Mouse (Mus musculus) forebrain, postnatal 0 days (tissue): Measurements from ENCODE around the gene Synj2. TPM values are rescaled to one million over a fixed set of nuclear protein-coding genes. Genes with fewer than 3 reads are reported as not detected.

ENCODE experiments used
- ATAC-seq: fragments of 200-750 bp; cut with Nextera tagmentation; 2 replicates; pipeline ENCODE4 v1.8.0; 2017; ENCODE audit warnings: mild to moderate bottlenecking, moderate library complexity
- DNase-seq: peaks from one replicate; pipeline ENCODE4 v3.0.0-alpha.2; 2015
- H3K27ac ChIP-seq: fragments of 300-500 bp; sonication (generic); 2 replicates; pipeline ENCODE4 v1.5.1; 2014; ENCODE audit warnings: low read depth, mild to moderate bottlenecking, antibody characterized with exemption, low read length, moderate library complexity, mixed read lengths
- H3K27me3 ChIP-seq: fragments of 300-500 bp; sonication (generic); 2 replicates; pipeline ENCODE4 v1.6.1; 2014; ENCODE audit warnings: mild to moderate bottlenecking, low read length, mixed read lengths; ENCODE audit not compliant: insufficient read depth
- H3K36me3 ChIP-seq: fragments of 300-500 bp; sonication (generic); 2 replicates; pipeline ENCODE4 v1.6.1; 2014; ENCODE audit warnings: mild to moderate bottlenecking, moderate library complexity; ENCODE audit not compliant: insufficient read depth
- H3K4me1 ChIP-seq: fragments of 300-500 bp; sonication (generic); 2 replicates; pipeline ENCODE4 v1.6.1; 2014; ENCODE audit warnings: antibody characterized with exemption; ENCODE audit not compliant: insufficient read depth
- H3K4me2 ChIP-seq: fragments of 300-500 bp; sonication (generic); 2 replicates; pipeline ENCODE4 v1.6.1; 2014; ENCODE audit warnings: low read depth, mild to moderate bottlenecking, moderate library complexity
- H3K4me3 ChIP-seq: fragments of 300-500 bp; sonication (generic); 2 replicates; pipeline ENCODE4 v1.5.1; 2014; ENCODE audit warnings: low read depth, low read length, mixed read lengths
- H3K9ac ChIP-seq: fragments of 300-500 bp; sonication (generic); 2 replicates; pipeline ENCODE4 v1.6.1; 2014; ENCODE audit warnings: mild to moderate bottlenecking
- H3K9me3 ChIP-seq: fragments of 300-500 bp; sonication (generic); 2 replicates; pipeline ENCODE4 v1.6.1; 2016; ENCODE audit warnings: low read length
- CTCF ChIP-seq: sonication (generic); IDR thresholded peaks from 2 replicates; pipeline ENCODE4 v1.5.1; 2016; ENCODE audit warnings: antibody characterized with exemption, control low read depth, low read depth
- WGBS: fragments of 180-500 bp; shearing (Covaris S2); extraction: QIAGEN DNeasy Blood & Tissue Kit; methylation state at CpG from one replicate; pipeline ENCODE4 v1.1.7; 2014; 5-methylcytosine and 5-hydroxymethylcytosine counted together
- polyA plus RNA-seq: library from polyadenylated mRNA; unstranded; fragments of >200 nt; fragmentation: Nextera tagmentation; extraction: Ambion mirVana; gene quantifications from 2 replicates; pipeline ENCODE4 v1.2.1, GENCODE M21; 2015
- total RNA-seq: library from RNA; depleted of rRNA; stranded (reverse); fragments of >200 nt; gene quantifications from 2 replicates; pipeline ENCODE4 v1.2.3, GENCODE M21; 2014

The Synj2 gene
- total and polyA plus RNA-seq, 2 experiments from 2014 or later, result 3.6 to 6.8 TPM

DNA sequence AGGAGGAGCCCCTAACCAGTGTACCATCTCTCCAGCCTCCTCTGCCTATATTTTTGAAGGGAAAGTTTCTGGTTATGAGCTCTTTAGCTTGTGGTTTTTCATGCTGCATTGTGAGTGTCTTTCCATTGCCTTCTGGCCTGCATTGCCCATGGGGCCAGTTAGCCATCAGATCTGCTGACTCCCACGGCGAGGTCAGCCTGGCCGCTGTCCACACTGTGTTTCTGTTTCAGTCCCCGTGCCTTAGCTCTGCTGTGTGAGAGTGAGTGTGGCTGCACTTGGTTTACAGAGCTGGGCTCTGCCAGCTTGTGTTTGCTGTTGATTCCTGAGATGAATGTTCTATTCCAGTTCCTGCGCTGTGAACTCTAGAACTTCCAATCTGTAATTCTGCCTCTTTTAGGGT lies 26.9 kb upstream of the Synj2 start:
- Histone ChIP-seq H3K27me3 (no peaks in the 10 kb centered on the region), H3K4me3 (no peak overlapping the region), H3K9ac (no peak overlapping the region), H3K27ac (no peak overlapping the region), H3K9me3 (no peaks in the 10 kb centered on the region), H3K36me3 (no peaks in the 10 kb centered on the region), H3K4me1 (no peaks in the 10 kb centered on the region), H3K4me2 (no peak overlapping the region)
- no peak for TF ChIP-seq CTCF
- DNase-seq, result no peak
- WGBS, result 89% methylated on average over 5 of the region's 5 CpGs
- no peak for ATAC-seq

- WGBS, result 94% methylated on average over 8 of the region's 8 CpGs
- no peaks in the 10 kb centered on the region for H3K36me3 ChIP-seq
- no peak for DNase-seq
- no peak overlapping the region for H3K4me3 ChIP-seq
- H3K9ac ChIP-seq, result no peak overlapping the region
- no peaks in the 10 kb centered on the region for H3K4me1 ChIP-seq
- H3K27ac ChIP-seq, result no peak overlapping the region
- H3K4me2 ChIP-seq, result no peak overlapping the region
- TF ChIP-seq CTCF, result no peak
- no peak for ATAC-seq
- no peaks in the 10 kb centered on the region for H3K9me3 ChIP-seq
- H3K27me3 ChIP-seq, result no peaks in the 10 kb centered on the region
Observed at GRCm38 (mm10) chr17:5921954-5922353, 19.1 kb upstream of the Synj2 start.

DNA sequence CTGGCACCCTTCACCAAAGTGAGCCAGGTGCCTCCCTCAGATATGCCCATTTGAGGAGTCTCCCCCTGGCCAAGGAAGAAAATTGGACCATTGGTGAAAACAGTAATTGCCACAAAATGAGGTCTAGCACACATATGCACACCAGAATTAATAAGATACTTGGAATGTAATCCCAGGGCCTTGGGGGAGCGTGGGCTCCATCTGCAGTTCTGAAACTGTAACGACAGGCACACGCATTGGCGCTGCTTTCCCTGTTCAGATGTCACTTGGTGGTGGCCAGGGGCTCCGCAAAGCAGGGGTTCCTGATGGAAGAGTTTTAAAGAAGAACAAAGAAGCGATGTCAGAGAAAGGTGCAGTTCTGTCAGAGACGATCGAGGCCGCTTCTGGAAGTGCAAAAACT lies 17.8 kb upstream of the Synj2 start:
- peak; percentile 68 for DNase-seq
- WGBS, result 66% methylated on average over 9 of the region's 9 CpGs
- no peaks in the 10 kb centered on the region for H3K27me3 ChIP-seq
- no peak overlapping the region for H3K4me2 ChIP-seq
- no peaks in the 10 kb centered on the region for H3K9me3 ChIP-seq
- H3K4me3 ChIP-seq, result no peak overlapping the region
- ATAC-seq, result peak; percentile 69; the same call in 1 of the 2 replicates
- H3K9ac ChIP-seq, result no peak overlapping the region
- H3K36me3 ChIP-seq, result no peaks in the 10 kb centered on the region
- H3K4me1 ChIP-seq, result no peaks in the 10 kb centered on the region
- TF ChIP-seq CTCF, result peak; percentile 75
- no peak overlapping the region for H3K27ac ChIP-seq

GRCm38 (mm10) chr17:5924238-5924637 lies 16.8 kb upstream of the Synj2 start:
- Histone ChIP-seq H3K36me3 (no peaks in the 10 kb centered on the region), H3K27ac (no peak overlapping the region), H3K9me3 (no peaks in the 10 kb centered on the region), H3K4me1 (no peaks in the 10 kb centered on the region), H3K4me2 (no peak overlapping the region), H3K4me3 (no peak overlapping the region), H3K9ac (no peak overlapping the region), H3K27me3 (no peaks in the 10 kb centered on the region)
- TF ChIP-seq CTCF, result no peak
- DNase-seq, result peak; percentile 69
- 37% methylated on average over 8 of the region's 8 CpGs for WGBS
- ATAC-seq, result peak; percentile 65

DNA sequence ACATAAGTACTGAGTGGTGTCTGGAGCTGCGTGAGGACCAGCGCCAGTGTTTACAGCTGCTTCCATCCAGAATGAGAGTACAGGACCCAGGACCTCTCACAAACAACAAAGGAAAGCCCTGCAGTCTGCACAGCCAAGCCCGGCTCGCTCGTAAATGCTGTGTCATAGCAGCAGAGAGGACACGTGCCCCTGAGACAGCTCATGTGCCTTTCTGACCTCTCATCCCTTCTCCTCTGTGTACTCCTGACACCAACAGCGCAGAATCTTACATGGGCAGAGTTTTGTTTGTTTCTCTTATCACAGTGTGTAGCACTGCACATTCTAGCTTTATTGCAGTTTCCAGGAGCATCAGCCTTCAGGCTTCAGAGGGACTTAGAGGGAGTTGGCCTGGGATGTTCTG lies 14.4 kb upstream of the Synj2 start:
- ATAC-seq, result no peak
- H3K27ac ChIP-seq, result no peak overlapping the region
- 88% methylated on average over 7 of the region's 7 CpGs for WGBS
- no peak overlapping the region for H3K4me2 ChIP-seq
- no peaks in the 10 kb centered on the region for H3K27me3 ChIP-seq
- DNase-seq, result no peak
- H3K9me3 ChIP-seq, result no peaks in the 10 kb centered on the region
- TF ChIP-seq CTCF, result no peak
- no peaks in the 10 kb centered on the region for H3K36me3 ChIP-seq
- no peaks in the 10 kb centered on the region for H3K4me1 ChIP-seq
- no peak overlapping the region for H3K9ac ChIP-seq
- no peak overlapping the region for H3K4me3 ChIP-seq

GRCm38 (mm10) chr17:5929031-5929430 lies 12.0 kb upstream of the Synj2 start:
- no peaks in the 10 kb centered on the region for H3K9me3 ChIP-seq
- no peak for TF ChIP-seq CTCF
- ATAC-seq, result no peak
- 85% methylated on average over 6 of the region's 6 CpGs for WGBS
- no peaks in the 10 kb centered on the region for H3K36me3 ChIP-seq
- H3K27ac ChIP-seq, result no peak overlapping the region
- no peaks in the 10 kb centered on the region for H3K4me1 ChIP-seq
- DNase-seq, result no peak
- no peaks in the 10 kb centered on the region for H3K27me3 ChIP-seq
- no peak overlapping the region for H3K4me2 ChIP-seq
- H3K9ac ChIP-seq, result no peak overlapping the region
- H3K4me3 ChIP-seq, result no peak overlapping the region

GRCm38 (mm10) chr17:5932161-5932560 lies 8.9 kb upstream of the Synj2 start:
- H3K4me3 ChIP-seq, result no peak overlapping the region
- H3K9ac ChIP-seq, result no peak overlapping the region
- no peak overlapping the region for H3K4me2 ChIP-seq
- no peak for ATAC-seq
- H3K27me3 ChIP-seq, result no peaks in the 10 kb centered on the region
- no peaks in the 10 kb centered on the region for H3K36me3 ChIP-seq
- TF ChIP-seq CTCF, result no peak
- WGBS, result 83% methylated on average over 5 of the region's 5 CpGs
- DNase-seq, result no peak
- no peaks in the 10 kb centered on the region for H3K9me3 ChIP-seq
- H3K27ac ChIP-seq, result no peak overlapping the region
- H3K4me1 ChIP-seq, result no peaks in the 10 kb centered on the region
